Mouse (Mus musculus) retina, postnatal 7 days (tissue): ENCODE measurements around the gene Olfr1333.
A peak's percentile ranks its signal among the peaks of the same experiment; 100 is the strongest.
"Not testable (repeated sequence)": the region's sequence is repeated elsewhere in the genome, so short reads cannot be mapped to it uniquely, and the experiment has no call there.

ENCODE experiments used
- DNase-seq: peaks from one replicate; pipeline ENCODE4 v3.0.0-alpha.2; 2012; ENCODE audit warnings: low read depth, low spot score

The Olfr1333 gene

GRCm38 (mm10) chr4:118836179-118836578 lies at the start of gene Olfr1333:
Gene Olfr1333 (minus strand): TSS chr4:118836279.
- DNase-seq = no peak

- DNase-seq = no peak
Measured at GRCm38 (mm10) chr4:118867566-118867965, 31.5 kb upstream of the Olfr1333 start.

- no peak for DNase-seq
Measured at GRCm38 (mm10) chr4:118864349-118864748, 28.3 kb upstream of the Olfr1333 start, which contains the start of gene Olfr1331. Gene Olfr1331 (plus strand): TSS chr4:118864649.

- peak; percentile 36 for DNase-seq
Measured at GRCm38 (mm10) chr4:118862704-118863103, 26.6 kb upstream of the Olfr1333 start.

GRCm38 (mm10) chr4:118861791-118862190 lies 25.7 kb upstream of the Olfr1333 start:
- no peak for DNase-seq

- DNase-seq = no peak
Measured at GRCm38 (mm10) chr4:118818921-118819320, 17.2 kb downstream of the Olfr1333 start.

- DNase-seq = no peak
Measured at GRCm38 (mm10) chr4:118809844-118810243, 26.2 kb downstream of the Olfr1333 start, which contains the start of gene Olfr1335. Gene Olfr1335 (minus strand): TSS chr4:118809944.

- not testable (repeated sequence) for DNase-seq
Measured at GRCm38 (mm10) chr4:118792796-118793195, 43.3 kb downstream of the Olfr1333 start.

- DNase-seq = no peak
Measured at GRCm38 (mm10) chr4:118782486-118782885, 53.6 kb downstream of the Olfr1333 start, which contains the start of gene Olfr1337. Gene Olfr1337 (minus strand): TSS chr4:118782586.
